In the genomic region with DNA sequence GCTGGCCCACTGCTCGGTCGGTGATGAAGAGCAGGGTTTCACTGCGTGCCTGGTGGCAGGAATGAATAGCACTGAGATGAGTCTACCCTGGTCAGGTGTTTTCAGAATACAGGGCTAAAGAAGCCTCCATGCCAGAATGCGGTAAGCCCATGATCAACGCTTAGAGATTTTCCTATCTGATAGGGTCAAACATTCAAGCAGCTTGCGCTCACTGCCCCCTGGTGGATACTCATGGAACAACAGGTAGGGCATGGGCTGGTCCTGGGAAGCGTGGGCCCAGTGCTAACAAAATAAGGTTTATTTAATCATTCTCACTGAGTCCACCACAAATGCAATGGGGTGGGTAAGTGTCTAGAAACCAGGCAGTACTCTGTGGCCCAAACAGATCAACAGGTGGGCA, we compare ENCODE assay signal across 9 mouse cellular contexts. TPM values are rescaled to one million over a fixed set of nuclear protein-coding genes. Genes with fewer than 3 reads are reported as not detected.
DNase-seq lines count a peak whose midpoint lies in the region; ATAC-seq lines count a peak whose summit lies in the region.
"Had no signal": no experiment of that assay in that cellular context is flagged by ENCODE, and none has a peak within 500 bp of the region (broad histone marks: within the 10 kb centered on the region; RNA-seq: fewer than 3 reads in every experiment).

No protein-coding gene starts in this region.

- H3K9me3 ChIP-seq in forebrain, embryonic 14.5 days (replicated peaks; ENCODE audit: control insufficient read depth, low read length), result no peaks in the 10 kb centered on the region
- H3K9me3 ChIP-seq in hindbrain, embryonic 14.5 days (ENCODE audit: control insufficient read depth, low read length), result no peaks in the 10 kb centered on the region
- H3K9me3 ChIP-seq: limb, embryonic 15.5 days had no signal

- no peak overlapping the region for H3K4me2 ChIP-seq in forebrain, embryonic 14.5 days (ENCODE audit: low read length)
- H3K4me2 ChIP-seq in hindbrain, embryonic 14.5 days (replicated peaks), result no peak overlapping the region
- H3K4me2 ChIP-seq: limb, embryonic 15.5 days had no signal

- no peaks in the 10 kb centered on the region for H3K4me1 ChIP-seq in forebrain, embryonic 14.5 days (ENCODE audit: control insufficient read depth, insufficient read depth, low read length)
- no peaks in the 10 kb centered on the region for H3K4me1 ChIP-seq in hindbrain, embryonic 14.5 days (replicated peaks; ENCODE audit: control insufficient read depth, insufficient read depth, low read length)

- H3K27ac ChIP-seq in forebrain, embryonic 14.5 days (ENCODE audit: low read depth, low read length), result no peak overlapping the region
- H3K27ac ChIP-seq in hindbrain, embryonic 14.5 days, result no peak overlapping the region
- H3K27ac ChIP-seq: limb, embryonic 15.5 days had no signal

- WGBS in forebrain, embryonic 14.5 days, result 30% methylated on average over 7 of the region's 7 CpGs
- 27% methylated on average over 7 of the region's 7 CpGs for WGBS in hindbrain, embryonic 14.5 days

- H3K27me3 ChIP-seq in forebrain, embryonic 14.5 days (replicated peaks; ENCODE audit: control insufficient read depth, insufficient read depth, low read length), result no peaks in the 10 kb centered on the region
- no peaks in the 10 kb centered on the region for H3K27me3 ChIP-seq in hindbrain, embryonic 14.5 days (ENCODE audit: control insufficient read depth, insufficient read depth, low read length)
- H3K27me3 ChIP-seq: limb, embryonic 15.5 days had no signal

- no peak overlapping the region for H3K4me3 ChIP-seq in forebrain, embryonic 14.5 days (ENCODE audit: low read depth, low read length)
- no peak overlapping the region for H3K4me3 ChIP-seq in hindbrain, embryonic 14.5 days (replicated peaks; ENCODE audit: low read length)
- H3K4me3 ChIP-seq: limb, embryonic 15.5 days had no signal

- DNase-seq in Muller cell, postnatal 12 days (ENCODE audit: inconsistent ontology term), result peak; percentile 49
- peak; percentile 60 for DNase-seq in c-Kit-positive CD71-positive TER-119-positive erythroid progenitor cells, embryonic 14.5 days (ENCODE audit: low spot score)
- DNase-seq in forebrain, embryonic 14.5 days (ENCODE audit: low spot score), result peak; percentile 72
- DNase-seq in hindbrain, embryonic 14.5 days (ENCODE audit: low spot score), result peak; percentile 83
- DNase-seq in layer of hippocampus, postnatal 10 days (ENCODE audit: low spot score in 2 of 2), result peak; percentile 83 to 84
- peak; percentile 62 to 84 for DNase-seq in lung, postnatal 4 days
- peak; percentile 46 for DNase-seq in right cerebral cortex, postnatal 25 days
- peak; percentile 68 to 71 for DNase-seq in urinary bladder, postnatal 36 days (ENCODE audit: low spot score in 2 of 2)

- no peaks in the 10 kb centered on the region for H3K36me3 ChIP-seq in forebrain, embryonic 14.5 days (ENCODE audit: control insufficient read depth, insufficient read depth, low read length)
- no peaks in the 10 kb centered on the region for H3K36me3 ChIP-seq in hindbrain, embryonic 14.5 days (replicated peaks; ENCODE audit: control insufficient read depth, insufficient read depth)

- no peak overlapping the region for H3K9ac ChIP-seq in forebrain, embryonic 14.5 days (ENCODE audit: low read length)
- no peak overlapping the region for H3K9ac ChIP-seq in hindbrain, embryonic 14.5 days
- H3K9ac ChIP-seq: limb, embryonic 15.5 days had no signal

- 0 out of 2 replicates have a peak, but pooled peaks have one; percentile 22 for ATAC-seq in forebrain, embryonic 14.5 days
- ATAC-seq in hindbrain, embryonic 14.5 days (ENCODE audit: low FRiP score), result peak; percentile 18; the same call in 1 of the 2 replicates

RNA-seq across cellular contexts. Expression of a gene that starts 18.6 kb away (rescaled TPM):
- 5.6 and 8.7 TPM in 2 replicates for polyA plus RNA-seq in forebrain, embryonic 14.5 days (2014; fragmentation: Nextera tagmentation; extraction: Ambion mirVana)
- polyA plus RNA-seq in hindbrain, embryonic 14.5 days (2014; fragmentation: Nextera tagmentation; extraction: Ambion mirVana), result 11.8 and 13.5 TPM in 2 replicates
- 1 to 10 TPM; 6.8 to 7.4 TPM for total RNA-seq in layer of hippocampus, postnatal 10 days (2021)

RNA-seq across cellular contexts. Expression of a gene that starts 35.9 kb away (rescaled TPM):
- polyA plus RNA-seq in forebrain, embryonic 14.5 days (2014; fragmentation: Nextera tagmentation; extraction: Ambion mirVana), result 7.7 and 8.7 TPM in 2 replicates
- polyA plus RNA-seq in hindbrain, embryonic 14.5 days (2014; fragmentation: Nextera tagmentation; extraction: Ambion mirVana), result 10.9 and 11.9 TPM in 2 replicates
- 10 to 100 TPM in 1 of 2 experiments, 1 to 10 TPM in 1; 8.8 to 10.1 TPM for total RNA-seq in layer of hippocampus, postnatal 10 days (2021)

RNA-seq across cellular contexts. Expression of a gene that starts 59.1 kb away (rescaled TPM):
- 70.5 and 76.7 TPM in 2 replicates for polyA plus RNA-seq in forebrain, embryonic 14.5 days (2014; fragmentation: Nextera tagmentation; extraction: Ambion mirVana)
- 55.2 and 57.0 TPM in 2 replicates for polyA plus RNA-seq in hindbrain, embryonic 14.5 days (2014; fragmentation: Nextera tagmentation; extraction: Ambion mirVana)
- total RNA-seq in layer of hippocampus, postnatal 10 days (2021), result 10 to 100 TPM; 39.4 to 43.8 TPM
